Mouse (Mus musculus): Measurements from ENCODE around the gene Emilin1. TPM values are rescaled to one million over a fixed set of nuclear protein-coding genes. Genes with fewer than 3 reads are reported as not detected.
A peak's percentile ranks its signal among the peaks of the same experiment; 100 is the strongest.

The Emilin1 gene
- total RNA-seq, 2 experiments from 2014 or later = 100 to 114 TPM

- no peak for DNase-seq (ENCODE audit: low spot score in 2 of 2)
Measured at GRCm38 (mm10) chr5:30924614-30925013, 11.4 kb downstream of the Emilin1 start.

GRCm38 (mm10) chr5:30925217-30925616 lies 12.0 kb downstream of the Emilin1 start:
- no peak for DNase-seq (ENCODE audit: low spot score in 2 of 2)

- DNase-seq (ENCODE audit: low spot score in 2 of 2) = no peak
Measured at GRCm38 (mm10) chr5:30926073-30926472, 12.9 kb downstream of the Emilin1 start.

- no peak for DNase-seq (ENCODE audit: low spot score in 2 of 2)
Measured at GRCm38 (mm10) chr5:30927945-30928529, 14.8 kb downstream of the Emilin1 start.

GRCm38 (mm10) chr5:30930121-30930520 lies 16.9 kb downstream of the Emilin1 start:
- DNase-seq (ENCODE audit: low spot score in 2 of 2) = peak in 1 of 2 experiments; percentile 58

- DNase-seq (ENCODE audit: low spot score in 2 of 2) = no peak
Measured at GRCm38 (mm10) chr5:30930846-30931245, 17.6 kb downstream of the Emilin1 start.

GRCm38 (mm10) chr5:30931378-30931777 lies 18.2 kb downstream of the Emilin1 start:
- no peak for DNase-seq (ENCODE audit: low spot score in 2 of 2)

- DNase-seq (ENCODE audit: low spot score in 2 of 2) = no peak
Measured at GRCm38 (mm10) chr5:30933705-30934104, 20.5 kb downstream of the Emilin1 start.

- no peak for DNase-seq (ENCODE audit: low spot score in 2 of 2)
Measured at GRCm38 (mm10) chr5:30934725-30935461, 21.7 kb downstream of the Emilin1 start.

GRCm38 (mm10) chr5:30943004-30943403 lies 29.8 kb downstream of the Emilin1 start:
- no peak for DNase-seq (ENCODE audit: low spot score in 2 of 2)

GRCm38 (mm10) chr5:30944344-30944743 lies 31.1 kb downstream of the Emilin1 start:
- DNase-seq (ENCODE audit: low spot score in 2 of 2) = no peak

- DNase-seq (ENCODE audit: low spot score in 2 of 2) = no peak
Measured at GRCm38 (mm10) chr5:30944956-30945781, 32.0 kb downstream of the Emilin1 start, which contains the start of gene Cgref1. TSS of gene Cgref1 (minus strand) at chr5:30945591.

GRCm38 (mm10) chr5:30948620-30949019 lies 35.4 kb downstream of the Emilin1 start:
- DNase-seq (ENCODE audit: low spot score in 2 of 2) = no peak

GRCm38 (mm10) chr5:30949654-30950326 lies 36.6 kb downstream of the Emilin1 start:
- peak; percentile 72 to 83 for DNase-seq (ENCODE audit: low spot score in 2 of 2)

GRCm38 (mm10) chr5:30950451-30950850 lies 37.2 kb downstream of the Emilin1 start:
- no peak for DNase-seq (ENCODE audit: low spot score in 2 of 2)

- no peak for DNase-seq (ENCODE audit: low spot score in 2 of 2)
Measured at GRCm38 (mm10) chr5:30950922-30951321, 37.7 kb downstream of the Emilin1 start.

GRCm38 (mm10) chr5:30951706-30952105 lies 38.5 kb downstream of the Emilin1 start:
- DNase-seq (ENCODE audit: low spot score in 2 of 2) = no peak

GRCm38 (mm10) chr5:30952551-30952950 lies 39.3 kb downstream of the Emilin1 start:
- DNase-seq (ENCODE audit: low spot score in 2 of 2) = no peak

GRCm38 (mm10) chr5:30954065-30954464 lies 40.9 kb downstream of the Emilin1 start:
- DNase-seq (ENCODE audit: low spot score in 2 of 2) = no peak

- DNase-seq (ENCODE audit: low spot score in 2 of 2) = no peak
Measured at GRCm38 (mm10) chr5:30954556-30954955, 41.4 kb downstream of the Emilin1 start.

GRCm38 (mm10) chr5:30955751-30956150 lies 42.5 kb downstream of the Emilin1 start:
- DNase-seq (ENCODE audit: low spot score in 2 of 2) = no peak

Data from adrenal gland, postnatal 4 days (tissue).